Mouse (Mus musculus): ENCODE data around the gene Acsl3. TPM values are rescaled to one million over a fixed set of nuclear protein-coding genes. Genes with fewer than 3 reads are reported as not detected.

Acsl3 gene
- total RNA-seq, 2 experiments from 2014 or later: 8.0 to 11.3 TPM

DNA sequence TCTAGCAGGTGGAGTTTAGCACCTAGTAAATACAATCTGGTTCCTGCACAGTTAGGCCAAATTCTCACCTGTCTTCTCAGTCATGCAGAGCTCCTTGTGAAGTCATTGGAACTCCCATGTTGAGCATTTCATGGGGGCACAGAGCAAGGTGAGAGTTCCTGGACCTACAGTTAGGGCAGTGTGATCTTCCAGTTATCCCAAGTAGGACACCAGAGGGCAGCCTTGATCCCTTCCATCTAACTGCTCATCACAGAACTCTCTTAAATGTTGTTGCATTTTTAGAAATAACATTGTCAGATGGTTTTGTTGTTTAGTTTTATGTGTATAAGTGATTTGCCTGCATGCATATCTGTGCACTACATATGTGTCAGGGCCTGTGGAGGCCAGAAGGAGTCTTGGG lies 29.2 kb downstream of the Acsl3 start:
- no peak for DNase-seq

DNA sequence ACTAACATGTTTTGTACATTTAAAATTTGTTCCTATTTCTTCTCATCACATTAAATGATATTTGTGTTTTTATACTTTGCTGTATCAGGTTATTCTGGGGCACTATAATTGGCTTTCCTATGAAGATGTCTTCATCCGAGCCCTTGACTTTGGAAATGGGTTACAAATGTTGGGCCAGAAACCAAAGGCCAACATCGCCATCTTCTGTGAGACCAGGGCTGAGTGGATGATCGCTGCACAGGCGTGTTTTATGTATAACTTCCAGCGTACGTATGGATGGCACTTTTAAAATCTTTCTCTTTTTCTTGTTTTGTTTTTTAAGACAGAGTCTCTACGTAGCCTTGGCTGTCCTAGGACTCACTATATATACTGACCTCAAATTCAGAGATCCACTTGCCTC lies 30.5 kb downstream of the Acsl3 start:
- no peak for DNase-seq

DNA sequence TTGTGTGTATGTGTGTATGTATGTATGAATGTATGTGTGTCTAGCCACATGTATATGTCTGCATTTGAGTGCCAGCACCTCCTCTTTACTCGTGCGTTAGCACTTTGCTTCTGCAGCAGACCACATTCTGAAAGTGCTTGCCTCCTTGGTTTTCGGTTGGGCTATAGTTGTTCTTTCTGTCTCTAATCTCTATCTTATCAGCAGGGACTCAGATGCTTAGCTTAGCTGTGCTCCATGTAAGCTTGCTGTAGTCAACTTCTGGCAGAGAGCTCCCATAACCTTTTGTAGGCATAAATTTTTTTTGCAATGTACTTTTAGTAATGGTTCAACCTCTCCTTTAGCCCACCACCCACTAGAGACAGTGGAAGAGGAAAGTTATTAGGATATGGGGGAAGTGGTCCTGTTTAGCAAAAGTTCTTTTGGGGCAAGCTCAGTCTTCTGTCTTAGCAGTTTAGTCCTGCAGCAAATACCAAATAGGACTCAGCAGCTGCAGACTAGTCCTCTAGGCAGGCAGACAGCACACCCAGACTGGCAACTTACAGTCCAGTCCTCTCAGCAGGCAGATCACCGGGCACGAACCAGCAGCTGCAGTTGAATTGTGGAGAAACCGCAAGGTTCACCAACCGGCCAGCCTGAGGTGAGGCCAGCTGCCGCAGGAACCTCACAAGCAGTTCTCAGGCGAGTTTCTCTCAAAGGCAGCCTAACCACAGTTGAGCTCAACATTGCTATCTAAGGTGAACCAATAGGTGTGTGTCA lies 37.1 kb downstream of the Acsl3 start:
- no peak for DNase-seq

DNA sequence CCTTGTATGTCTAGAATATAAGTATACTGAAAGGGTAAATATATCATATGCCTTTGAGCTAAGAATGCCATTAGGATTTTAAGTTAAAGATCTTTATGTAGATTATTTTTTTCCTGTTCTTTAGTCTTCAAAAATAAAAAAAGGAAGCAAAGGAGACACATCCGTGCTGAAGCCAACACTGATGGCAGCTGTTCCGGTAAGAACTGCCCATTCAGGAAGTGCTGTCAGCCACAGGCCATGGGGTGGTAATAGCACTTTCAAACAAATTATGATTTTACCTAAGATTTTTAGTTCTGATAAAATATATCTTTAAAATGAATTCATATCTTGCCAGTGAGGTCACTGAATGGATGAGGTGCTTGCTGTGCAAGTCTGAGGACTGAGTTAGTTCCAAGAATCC lies 38.7 kb downstream of the Acsl3 start:
- no peak for DNase-seq

DNA sequence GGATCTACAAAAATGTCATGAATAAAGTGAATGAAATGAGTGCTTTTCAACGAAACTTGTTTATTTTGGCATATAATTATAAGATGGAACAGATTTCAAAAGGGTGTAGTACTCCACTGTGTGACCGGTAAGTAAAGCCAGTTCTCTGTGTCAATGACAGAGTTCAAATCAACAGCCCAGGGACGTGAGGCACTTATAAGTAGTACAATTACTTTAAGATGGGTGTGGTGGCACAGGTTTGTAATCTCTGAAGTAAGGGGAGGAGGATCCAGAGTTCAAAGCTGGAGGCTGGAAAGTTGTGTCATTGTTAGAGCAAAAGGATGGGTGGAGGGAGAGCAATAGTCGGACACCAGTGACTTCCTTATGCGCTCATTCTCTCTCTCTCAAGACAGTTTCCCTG lies 39.3 kb downstream of the Acsl3 start:
- no peak for DNase-seq

DNA sequence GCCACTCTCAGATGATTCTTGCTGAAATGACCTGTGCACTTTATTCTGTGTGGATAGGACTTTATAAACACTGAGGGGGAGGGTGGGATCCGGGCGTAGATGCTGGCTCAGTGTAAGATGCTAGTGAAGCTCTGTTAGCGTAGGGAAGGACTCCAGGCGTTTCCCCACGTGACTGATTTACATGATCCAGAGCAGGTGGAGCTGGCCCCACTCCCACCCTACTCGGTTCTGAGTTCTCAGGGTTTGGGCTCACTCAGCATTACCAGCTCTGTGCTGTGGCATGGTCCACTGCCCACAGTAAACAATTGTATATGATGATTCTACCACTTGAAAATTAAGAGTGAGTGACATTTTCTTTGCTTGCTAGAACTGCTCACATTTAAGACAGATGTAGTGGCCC lies 40.5 kb downstream of the Acsl3 start:
- DNase-seq: no peak

DNA sequence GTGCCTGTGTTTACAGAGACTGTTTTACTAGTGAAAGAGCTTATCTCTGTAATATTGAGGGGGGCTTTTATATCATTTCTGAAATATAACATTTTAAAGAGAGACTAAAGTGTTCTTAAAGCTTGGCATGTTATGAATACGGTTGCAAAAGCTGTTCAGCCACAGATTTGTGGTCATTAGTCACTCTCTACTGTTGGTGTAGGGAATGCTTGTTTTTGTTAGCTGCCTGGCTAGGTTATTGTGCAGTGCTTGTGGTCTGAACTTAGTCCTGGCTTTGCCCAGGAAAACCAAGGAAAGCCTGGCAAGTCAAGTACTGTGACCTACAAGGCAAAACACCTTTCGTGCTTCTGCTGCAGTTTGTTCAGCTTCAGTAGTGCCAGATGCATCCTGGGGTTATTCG lies 44.1 kb downstream of the Acsl3 start:
- no peak for DNase-seq

DNA sequence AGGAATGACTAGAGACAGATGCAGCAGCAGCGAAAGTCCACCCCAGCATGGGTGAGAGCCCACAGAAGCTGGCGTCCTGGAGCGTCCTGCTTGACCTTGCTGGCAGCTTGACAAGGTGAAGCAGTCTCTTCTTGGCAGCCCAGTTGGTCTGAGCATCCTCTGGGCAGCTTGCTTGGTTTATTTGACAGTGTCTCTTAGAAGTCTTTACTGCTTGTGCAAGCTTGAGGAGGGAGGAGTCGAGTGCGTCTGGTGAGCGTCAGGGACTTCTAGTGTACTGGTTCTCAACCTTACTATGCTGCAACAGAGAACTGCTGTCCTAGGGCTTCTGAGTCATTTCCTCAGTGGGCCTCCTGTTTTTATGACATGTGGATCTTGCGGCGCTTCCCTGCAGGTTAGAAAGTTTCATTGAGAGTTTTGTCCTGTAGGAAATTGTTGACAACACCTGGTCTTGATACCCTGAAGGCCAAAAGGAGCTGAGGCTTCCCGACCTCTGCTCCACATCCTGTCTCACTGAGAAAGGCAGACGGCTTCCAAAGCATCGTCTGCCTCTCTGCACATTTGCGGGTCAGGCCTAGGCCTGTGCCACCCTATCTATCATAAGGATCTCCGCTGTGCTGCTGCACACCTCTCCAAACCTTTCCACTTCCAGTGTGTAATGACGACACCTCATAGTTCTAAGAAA lies 44.8 kb downstream of the Acsl3 start:
- no peak for DNase-seq

DNA sequence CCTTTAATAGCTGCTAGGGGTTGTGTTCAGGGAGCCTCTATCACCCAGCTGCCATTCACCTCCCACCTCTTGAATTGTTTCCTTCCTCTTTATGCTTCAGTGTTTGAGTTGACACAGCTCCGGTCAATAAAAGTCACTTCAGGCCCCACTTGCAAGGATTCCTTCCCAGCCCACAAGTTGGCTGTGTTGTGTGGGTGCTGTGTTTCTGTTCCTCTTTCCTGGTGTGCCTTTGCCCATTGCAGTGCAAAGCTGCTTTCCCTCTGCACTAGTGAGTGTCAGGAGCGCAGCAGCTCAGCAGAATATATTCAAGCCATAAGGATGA lies 45.3 kb downstream of the Acsl3 start:
- DNase-seq: no peak

DNA sequence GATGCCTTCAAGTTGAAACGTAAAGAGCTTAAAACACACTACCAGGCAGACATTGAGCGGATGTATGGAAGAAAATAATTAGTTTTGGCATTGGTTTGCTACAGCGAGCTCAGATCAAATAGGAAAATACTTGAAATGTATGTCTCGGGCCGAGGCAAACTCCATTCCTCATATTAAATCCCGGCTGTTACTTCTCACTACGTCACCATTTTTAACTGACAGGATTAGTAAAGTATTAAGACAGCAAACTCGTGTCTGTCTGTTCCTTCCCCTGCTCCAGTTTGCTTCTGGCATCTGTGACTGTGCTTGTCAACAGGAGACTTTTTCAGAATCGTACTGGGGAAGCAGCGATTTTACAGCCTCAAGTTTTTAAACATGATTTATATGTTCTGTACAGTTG lies 48.7 kb downstream of the Acsl3 start:
- DNase-seq: no peak

DNA sequence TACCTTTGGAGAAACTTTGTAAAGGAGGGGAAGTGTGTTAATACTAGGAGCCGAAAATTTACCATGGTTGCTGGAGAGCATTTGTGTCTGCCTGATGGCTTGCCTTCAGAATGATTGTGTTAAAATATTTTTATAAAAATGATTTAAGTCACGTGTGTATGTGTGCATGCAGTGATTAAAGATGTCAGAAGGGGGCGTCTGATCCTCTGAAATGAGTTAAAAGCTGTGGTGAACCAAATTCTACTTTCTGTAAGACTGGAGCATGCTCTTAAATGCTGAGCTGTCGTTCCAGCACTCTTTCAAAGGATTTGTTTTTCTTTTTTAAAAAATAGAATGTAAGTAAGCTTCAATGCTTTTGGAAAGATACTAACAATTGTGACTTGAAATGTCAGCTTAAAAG lies 49.7 kb downstream of the Acsl3 start:
- DNase-seq: no peak

DNA sequence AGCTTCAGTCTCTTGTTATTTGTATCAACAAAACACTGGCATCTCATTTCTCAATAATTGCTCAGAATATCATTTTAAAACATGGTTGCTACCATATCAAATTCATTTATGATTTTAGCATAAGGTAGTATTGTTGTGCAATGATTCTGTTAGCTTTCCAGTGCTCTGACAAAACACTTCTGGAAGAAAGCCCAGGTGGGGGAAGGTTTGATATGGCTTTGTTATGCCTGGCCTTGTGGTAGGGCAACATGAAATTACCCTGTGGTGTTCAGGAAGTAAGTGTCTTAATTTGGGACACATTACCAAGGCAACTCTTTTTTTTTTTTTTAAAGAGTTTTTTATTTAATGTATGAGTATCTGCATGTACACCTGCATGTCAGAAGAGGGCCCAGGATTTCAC lies 52.4 kb downstream of the Acsl3 start:
- DNase-seq: no peak

DNA sequence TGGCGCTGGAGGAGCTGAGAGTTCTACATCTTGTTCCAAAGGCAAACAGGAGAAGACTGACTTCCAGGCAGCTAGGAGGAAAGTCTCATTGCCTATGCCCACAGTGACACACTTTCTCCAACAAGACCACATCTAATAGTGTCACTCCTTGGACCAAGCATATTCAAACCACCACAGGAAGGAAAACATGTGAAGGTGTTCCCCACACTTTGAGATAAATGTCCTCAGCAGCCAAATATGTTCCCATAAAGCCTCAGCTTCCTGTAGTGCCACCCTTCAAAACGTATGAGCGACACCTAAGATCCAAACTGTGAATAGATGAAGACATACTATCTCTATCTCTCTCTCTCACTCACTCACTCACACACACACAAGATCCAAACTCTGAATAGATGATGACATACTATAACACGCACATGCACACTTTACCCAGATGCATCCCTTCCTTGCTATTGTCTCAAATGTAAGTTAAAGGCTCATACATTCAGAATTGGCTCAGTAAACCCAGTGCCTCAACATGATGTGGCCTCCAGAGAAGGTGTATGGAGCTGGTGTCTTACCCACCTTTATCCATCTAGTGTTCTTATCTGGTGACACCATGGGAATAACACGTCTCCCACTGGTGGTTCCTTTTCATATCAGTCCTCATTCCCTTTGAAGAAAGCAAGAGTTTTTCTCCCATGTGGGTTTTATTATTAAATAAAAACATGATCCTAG lies 53.1 kb downstream of the Acsl3 start:
- no peak for DNase-seq

DNA sequence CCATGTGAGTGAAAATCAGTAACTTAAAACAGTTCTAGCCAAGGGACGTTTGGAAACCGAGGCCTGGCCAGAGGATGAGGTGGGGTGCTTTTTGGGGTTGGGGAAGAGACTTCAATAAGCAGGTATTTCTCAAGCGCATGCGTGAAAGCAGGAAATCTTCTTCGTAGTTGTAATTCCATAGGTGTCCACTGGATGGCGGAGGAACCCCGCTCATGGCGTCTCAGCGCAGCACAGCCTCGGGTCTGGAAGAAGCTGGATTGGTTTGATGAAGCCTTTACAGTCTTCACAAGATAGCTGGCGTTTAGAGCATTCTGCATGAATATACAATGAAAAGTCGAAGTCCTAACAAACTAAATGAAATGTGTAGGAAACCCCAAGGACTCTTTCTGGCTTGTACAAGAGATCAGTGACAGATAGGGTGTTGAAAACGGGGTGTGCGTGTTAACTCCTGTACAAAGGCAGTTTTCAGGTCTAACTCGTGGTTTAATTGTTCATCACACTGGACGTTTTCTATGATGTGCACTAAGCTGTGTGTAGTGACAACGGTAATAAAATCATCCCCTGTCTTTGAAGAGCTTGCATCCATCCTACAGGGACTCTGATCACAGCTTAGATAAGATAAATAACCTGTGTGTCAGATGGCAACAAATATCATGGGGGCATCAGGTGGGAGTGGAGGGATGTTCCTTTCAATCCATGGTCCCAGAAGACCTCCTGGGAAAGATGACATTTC lies 67.0 kb downstream of the Acsl3 start:
- DNase-seq: peak; percentile 47

DNA sequence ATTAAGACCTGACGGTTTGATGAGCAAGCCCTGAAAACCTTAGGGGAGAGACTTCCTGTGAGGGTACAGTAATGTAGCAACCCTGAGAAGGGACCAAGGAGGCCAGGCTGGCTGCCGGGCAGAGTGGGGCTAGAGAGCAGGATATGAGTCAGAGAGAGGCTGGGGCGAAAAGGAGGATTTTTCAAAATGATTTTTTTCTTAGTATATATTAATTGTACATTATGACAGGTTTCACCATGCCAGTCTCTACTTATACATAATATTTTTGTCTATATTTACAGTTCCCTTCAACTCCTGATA lies 67.5 kb downstream of the Acsl3 start:
- no peak for DNase-seq

DNA sequence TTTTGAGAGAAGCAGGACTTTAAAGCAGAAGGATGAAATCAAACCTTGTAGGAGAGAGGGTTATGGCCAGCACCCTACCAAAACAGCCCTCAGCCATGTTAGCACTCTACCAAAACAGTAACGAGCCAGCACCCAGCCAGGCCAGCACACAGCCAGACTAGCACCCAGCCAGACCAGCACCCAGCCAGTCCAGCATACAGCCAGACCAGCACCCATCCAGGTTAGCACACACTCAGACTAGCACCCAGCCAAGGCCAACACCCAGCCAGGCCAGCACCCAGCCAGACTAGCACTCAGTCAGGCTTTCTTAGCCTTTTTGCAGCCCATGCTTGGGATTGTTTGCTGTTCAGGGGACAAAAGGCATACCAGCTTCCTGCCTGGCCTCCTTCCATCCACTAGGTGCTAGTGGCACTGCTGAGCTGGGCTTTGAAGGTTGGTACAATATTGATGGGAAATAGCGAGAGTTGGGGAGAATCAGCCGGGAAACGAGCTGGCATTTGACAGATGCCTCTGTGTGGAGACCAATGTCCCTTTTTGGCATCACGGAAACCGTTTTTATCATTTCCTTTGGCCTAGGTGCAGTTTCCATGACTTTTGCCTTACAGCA lies 68.1 kb downstream of the Acsl3 start:
- DNase-seq: no peak

DNA sequence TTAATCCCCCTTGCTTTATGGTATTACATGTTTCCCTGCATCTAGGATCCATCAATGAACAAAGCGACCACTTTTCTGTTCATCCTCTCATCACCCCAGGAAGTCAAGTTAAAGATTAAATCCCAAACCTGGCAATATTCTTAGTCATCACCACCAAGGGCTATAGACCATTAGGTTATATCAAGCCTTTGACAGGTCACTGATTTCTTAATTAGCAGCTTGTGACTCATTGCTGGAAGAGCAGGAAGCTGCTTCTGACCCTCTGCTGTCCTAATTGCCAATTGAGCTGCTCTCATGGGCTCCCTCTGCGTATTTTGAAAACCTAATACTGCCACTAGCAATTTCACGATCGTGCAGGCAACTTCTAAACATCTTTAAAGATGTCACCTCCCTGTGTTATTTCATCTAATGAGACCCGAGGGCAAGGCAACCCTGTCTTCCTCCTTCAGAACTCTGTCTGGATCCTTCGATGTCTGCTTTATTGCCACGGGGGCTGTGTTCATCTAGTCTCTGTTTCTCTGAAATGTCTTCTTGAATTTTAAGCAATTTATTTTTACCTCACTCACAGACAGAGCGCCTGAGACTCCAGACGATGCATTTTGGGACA lies 72.6 kb downstream of the Acsl3 start:
- no peak for DNase-seq

DNA sequence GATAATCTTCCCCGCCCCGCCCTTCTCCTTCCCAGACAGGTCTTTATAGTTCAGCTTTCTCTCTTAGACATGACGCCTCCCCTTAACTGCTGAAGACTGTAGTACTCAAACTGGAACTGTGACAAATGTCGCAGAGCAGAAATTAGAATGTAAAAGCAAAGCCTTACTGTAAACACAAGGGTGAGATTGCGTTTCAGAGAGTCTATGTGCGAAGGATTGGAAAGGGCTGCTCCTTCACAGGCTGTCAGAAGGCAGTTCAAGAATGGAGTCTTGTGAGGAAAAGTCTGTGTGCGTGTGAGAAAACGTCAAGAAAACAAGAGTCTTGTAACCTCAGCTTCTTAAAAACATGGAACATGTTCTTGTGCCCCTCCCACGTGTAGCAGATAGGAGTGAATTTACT lies 74.7 kb downstream of the Acsl3 start:
- no peak for DNase-seq

DNA sequence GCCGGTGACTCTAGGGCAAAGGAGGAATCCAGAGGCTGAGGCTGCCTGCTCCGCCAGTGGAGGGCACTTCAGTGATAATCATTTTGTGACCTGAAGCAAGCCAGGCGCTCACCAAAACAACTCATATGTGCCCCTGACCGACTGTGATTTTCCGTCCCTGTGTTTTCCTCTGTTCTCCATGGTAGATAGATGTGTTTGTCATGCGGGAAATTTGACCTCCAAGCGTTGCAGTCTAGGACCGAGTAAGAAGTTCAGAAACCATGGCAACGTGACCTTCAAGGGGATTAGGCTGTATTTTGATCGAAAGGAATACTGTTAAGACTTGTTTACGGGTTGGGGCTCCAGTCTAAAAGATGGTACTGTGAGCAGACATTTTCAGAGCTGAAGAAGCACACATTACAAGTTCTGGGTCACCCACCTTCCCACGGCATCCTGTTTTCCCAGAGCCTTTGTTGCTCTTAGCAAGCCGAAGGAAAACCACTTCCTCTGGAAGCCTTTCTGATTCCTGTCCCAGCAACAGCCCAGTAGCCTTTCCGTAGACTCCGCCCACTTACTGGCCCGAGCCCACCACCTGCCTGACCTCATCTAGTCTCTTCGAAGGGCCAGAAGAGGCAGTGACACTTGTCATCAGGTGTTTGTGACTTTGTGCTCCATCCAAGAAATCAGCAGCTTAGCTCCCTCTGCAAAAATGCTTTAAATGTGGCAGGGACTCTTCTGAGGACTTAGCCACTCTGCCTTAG lies 76.8 kb downstream of the Acsl3 start:
- peak; percentile 21 for DNase-seq

DNA sequence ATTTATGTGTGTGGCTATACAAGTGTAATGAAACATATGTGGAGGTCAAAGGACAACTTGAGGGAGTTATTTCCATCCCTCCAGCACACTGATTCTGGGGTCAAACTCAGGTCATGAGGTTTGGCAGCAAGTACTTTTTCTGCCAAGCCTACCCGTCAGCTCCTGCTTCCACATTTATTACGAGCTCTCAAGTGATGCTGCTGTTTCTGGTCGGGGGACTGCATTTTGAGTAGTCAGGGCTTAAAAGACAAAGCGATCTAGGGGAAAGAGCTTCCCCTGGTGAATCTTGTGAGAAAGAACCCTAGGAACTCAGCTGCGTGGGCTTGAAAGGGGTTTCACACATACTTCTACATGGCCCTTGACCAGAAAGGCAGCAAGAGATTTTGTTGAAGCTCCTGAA lies 80.0 kb downstream of the Acsl3 start:
- no peak for DNase-seq

DNA sequence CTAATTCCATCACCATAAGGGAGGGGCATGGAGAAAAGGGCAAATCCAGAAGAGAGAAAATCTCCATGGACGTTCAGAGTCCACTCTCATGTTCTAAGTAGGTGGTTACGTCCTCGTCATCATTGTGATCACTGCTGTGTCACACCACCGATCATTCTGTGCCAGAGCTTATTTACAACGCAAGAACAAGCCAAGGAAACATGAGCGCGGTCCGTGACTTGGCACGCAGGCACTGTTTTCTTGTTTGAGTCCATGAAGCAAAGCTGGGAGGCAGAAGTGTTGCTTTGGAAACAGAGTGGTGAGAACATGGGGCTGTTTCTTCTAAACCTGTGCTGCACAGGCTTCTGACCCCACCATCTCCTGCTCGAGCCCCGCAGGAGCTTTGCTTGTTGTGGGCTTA lies 83.1 kb downstream of the Acsl3 start:
- DNase-seq: peak; percentile 10

DNA sequence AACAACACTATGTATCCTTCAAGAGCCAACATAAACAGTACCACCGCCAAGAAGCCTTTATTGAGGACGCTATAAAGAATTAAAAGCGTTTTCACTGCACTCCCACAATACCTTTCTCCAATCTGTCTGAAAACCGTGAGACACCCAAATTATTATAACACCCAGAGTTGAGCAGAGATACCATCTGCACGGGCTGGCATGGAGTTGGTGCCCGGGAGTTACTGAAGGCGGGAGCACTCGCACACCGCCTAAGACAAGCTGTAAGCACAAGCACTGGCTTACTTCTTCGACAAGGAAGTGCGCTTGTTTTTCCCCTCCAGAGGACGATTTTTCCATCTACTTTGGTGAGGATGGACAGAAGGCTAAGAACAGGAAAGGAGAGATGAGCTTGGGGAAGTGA lies 84.6 kb downstream of the Acsl3 start:
- DNase-seq: no peak
